Mouse (Mus musculus) cortical plate, adult 2 months (tissue): Measurements from ENCODE around the gene Tet2. TPM values are rescaled to one million over a fixed set of nuclear protein-coding genes. Genes with fewer than 3 reads are reported as not detected.

Source experiments
- H3K27ac ChIP-seq: fragments of 200-500 bp; 2 replicates; pipeline ENCODE4 v1.5.1; 2012; ENCODE audit warnings: low read length, control low read depth, inconsistent platforms; ENCODE audit not compliant: insufficient read depth
- H3K4me1 ChIP-seq: fragments of 200-500 bp; 2 replicates; pipeline ENCODE4 v1.6.1; 2011; ENCODE audit warnings: low read length; ENCODE audit not compliant: control insufficient read depth, insufficient read depth
- H3K4me3 ChIP-seq: fragments of 200-500 bp; 2 replicates; pipeline ENCODE4 v1.5.1; 2011; ENCODE audit warnings: mild to moderate bottlenecking, low read length, control low read depth; ENCODE audit not compliant: insufficient read depth
- CTCF ChIP-seq: fragments of 200-500 bp; IDR thresholded peaks from 2 replicates; pipeline ENCODE4 v1.5.1; 2011; ENCODE audit warnings: mild to moderate bottlenecking, control low read depth, low read length; ENCODE audit not compliant: insufficient read depth; ENCODE audit errors: extremely low read depth
- POLR2A ChIP-seq: fragments of 200-500 bp; IDR thresholded peaks from 2 replicates; pipeline ENCODE4 v1.6.1; 2011; ENCODE audit warnings: mild to moderate bottlenecking, low read length, control low read depth; ENCODE audit not compliant: insufficient read depth; ENCODE audit errors: extremely low read depth
- polyA plus RNA-seq: library from polyadenylated mRNA; depleted of rRNA; stranded (reverse); fragments of >200 nt; gene quantifications from 2 replicates; pipeline ENCODE4 v1.2.3, GENCODE M21; 2012

Gene Tet2
- polyA plus RNA-seq, 1 experiment = 25.6 TPM

GRCm38 (mm10) chr3:133506289-133506954, 38.5 kb downstream of the Tet2 start:
- Histone ChIP-seq H3K4me1 (peaks cover 4% of the 10 kb centered on the region), H3K4me3 (no peak overlapping the region), H3K27ac (no peak overlapping the region)
- TF ChIP-seq CTCF = no peak
- TF ChIP-seq POLR2A = no peak

- Histone ChIP-seq H3K4me3 (no peak overlapping the region), H3K27ac (no peak overlapping the region), H3K4me1 (no peaks in the 10 kb centered on the region)
- TF ChIP-seq POLR2A (no peak), CTCF (no peak)
These were observed 48.0 kb downstream of the Tet2 start for GRCm38 (mm10) chr3:133496953-133497352.

- TF ChIP-seq POLR2A (no peak), CTCF (no peak)
- H3K27ac ChIP-seq = no peak overlapping the region
- no peak overlapping the region for H3K4me3 ChIP-seq
These were observed 53.6 kb downstream of the Tet2 start for GRCm38 (mm10) chr3:133491370-133491769.

GRCm38 (mm10) chr3:133488022-133488725, 56.8 kb downstream of the Tet2 start:
- TF ChIP-seq CTCF (no peak), POLR2A (no peak)

More at GRCm38 (mm10) chr3:133491370-133491769, 53.6 kb downstream of the Tet2 start:
- H3K4me1 ChIP-seq = no peaks in the 10 kb centered on the region

GRCm38 (mm10) chr3:133482887-133483286, 62.1 kb downstream of the Tet2 start:
- H3K4me1 ChIP-seq = no peaks in the 10 kb centered on the region

More at GRCm38 (mm10) chr3:133488022-133488725, 56.8 kb downstream of the Tet2 start:
- H3K27ac ChIP-seq = no peak overlapping the region
- no peaks in the 10 kb centered on the region for H3K4me1 ChIP-seq
- H3K4me3 ChIP-seq = no peak overlapping the region

GRCm38 (mm10) chr3:133478987-133479386, 66.0 kb downstream of the Tet2 start:
- Histone ChIP-seq H3K4me3 (no peak overlapping the region), H3K27ac (no peak overlapping the region), H3K4me1 (no peaks in the 10 kb centered on the region)
- no peak for TF ChIP-seq POLR2A
- TF ChIP-seq CTCF = no peak

More at GRCm38 (mm10) chr3:133482887-133483286, 62.1 kb downstream of the Tet2 start:
- TF ChIP-seq POLR2A = no peak
- no peak for TF ChIP-seq CTCF
- Histone ChIP-seq H3K27ac (no peak overlapping the region), H3K4me3 (no peak overlapping the region)

- Histone ChIP-seq H3K27ac (no peak overlapping the region), H3K4me3 (no peak overlapping the region), H3K4me1 (no peaks in the 10 kb centered on the region)
- TF ChIP-seq CTCF (no peak), POLR2A (no peak)
These were observed 71.2 kb downstream of the Tet2 start for GRCm38 (mm10) chr3:133473781-133474180.

- Histone ChIP-seq H3K4me1 (no peaks in the 10 kb centered on the region), H3K27ac (no peak overlapping the region), H3K4me3 (no peak overlapping the region)
- TF ChIP-seq POLR2A (no peak), CTCF (no peak)
These were observed 73.8 kb downstream of the Tet2 start for GRCm38 (mm10) chr3:133471101-133471500.

GRCm38 (mm10) chr3:133468883-133469282, 76.1 kb downstream of the Tet2 start:
- TF ChIP-seq POLR2A (no peak), CTCF (no peak)
- Histone ChIP-seq H3K4me3 (no peak overlapping the region), H3K27ac (no peak overlapping the region), H3K4me1 (no peaks in the 10 kb centered on the region)

- Histone ChIP-seq H3K27ac (no peak overlapping the region), H3K4me1 (no peaks in the 10 kb centered on the region), H3K4me3 (no peak overlapping the region)
- no peak for TF ChIP-seq POLR2A
- no peak for TF ChIP-seq CTCF
These were observed 81.7 kb downstream of the Tet2 start for GRCm38 (mm10) chr3:133463233-133463632.
